Mouse (Mus musculus) forebrain, embryonic 11.5 days (tissue): ENCODE measurements around the gene Gpr18. TPM values are rescaled to one million over a fixed set of nuclear protein-coding genes. Genes with fewer than 3 reads are reported as not detected.

Experiments
- ATAC-seq: fragments of 200-750 bp; cut with Nextera tagmentation; replicated peaks from 2 replicates; pipeline ENCODE4 v1.8.0; 2017; ENCODE audit warnings: moderate TSS enrichment; ENCODE audit not compliant: low FRiP score
- DNase-seq: peaks from one replicate; pipeline ENCODE4 v3.0.0-alpha.2; 2017; ENCODE audit warnings: low spot score
- H3K27ac ChIP-seq: fragments of 300-500 bp; sonication (generic); 2 replicates; pipeline ENCODE4 v1.5.1; 2014; ENCODE audit warnings: low read depth, low read length
- H3K27me3 ChIP-seq: fragments of 300-500 bp; sonication (generic); 2 replicates; pipeline ENCODE4 v1.6.1; 2014; ENCODE audit warnings: mild to moderate bottlenecking, low read length, mixed read lengths; ENCODE audit not compliant: control insufficient read depth, insufficient read depth
- H3K36me3 ChIP-seq: fragments of 300-500 bp; sonication (generic); 2 replicates; pipeline ENCODE4 v1.6.1; 2014; ENCODE audit warnings: mild to moderate bottlenecking, low read length, moderate library complexity, mixed read lengths; ENCODE audit not compliant: control insufficient read depth, insufficient read depth
- H3K4me1 ChIP-seq: fragments of 300-500 bp; sonication (generic); replicated peaks from 2 replicates; pipeline ENCODE4 v1.6.1; 2014; ENCODE audit warnings: low read length, mixed read lengths; ENCODE audit not compliant: control insufficient read depth, insufficient read depth
- H3K4me2 ChIP-seq: fragments of 300-500 bp; sonication (generic); 2 replicates; pipeline ENCODE4 v1.6.1; 2014; ENCODE audit warnings: low read depth, mild to moderate bottlenecking, low read length, moderate library complexity, mixed read lengths; ENCODE audit not compliant: severe bottlenecking
- H3K4me3 ChIP-seq: fragments of 300-500 bp; sonication (generic); 2 replicates; pipeline ENCODE4 v1.5.1; 2014; ENCODE audit warnings: low read depth, low read length
- H3K9ac ChIP-seq: fragments of 300-500 bp; sonication (generic); 2 replicates; pipeline ENCODE4 v1.6.1; 2014; ENCODE audit warnings: low read length
- H3K9me3 ChIP-seq: fragments of 300-500 bp; sonication (generic); 2 replicates; pipeline ENCODE4 v1.6.1; 2016; ENCODE audit warnings: low read length, mixed read lengths; ENCODE audit not compliant: control insufficient read depth
- WGBS: fragments of 180-500 bp; shearing (Covaris S2); extraction: QIAGEN DNeasy Blood & Tissue Kit; methylation state at CpG from one replicate; pipeline ENCODE4 v1.1.7; 2014; 5-methylcytosine and 5-hydroxymethylcytosine counted together
- polyA plus RNA-seq: library from polyadenylated mRNA; unstranded; fragments of >200 nt; fragmentation: Nextera tagmentation; extraction: Ambion mirVana; gene quantifications from 2 replicates; pipeline ENCODE4 v1.2.1, GENCODE M21; 2014

The Gpr18 gene
- polyA plus RNA-seq, 1 experiment from 2014 or later, result 0.49 TPM

DNA sequence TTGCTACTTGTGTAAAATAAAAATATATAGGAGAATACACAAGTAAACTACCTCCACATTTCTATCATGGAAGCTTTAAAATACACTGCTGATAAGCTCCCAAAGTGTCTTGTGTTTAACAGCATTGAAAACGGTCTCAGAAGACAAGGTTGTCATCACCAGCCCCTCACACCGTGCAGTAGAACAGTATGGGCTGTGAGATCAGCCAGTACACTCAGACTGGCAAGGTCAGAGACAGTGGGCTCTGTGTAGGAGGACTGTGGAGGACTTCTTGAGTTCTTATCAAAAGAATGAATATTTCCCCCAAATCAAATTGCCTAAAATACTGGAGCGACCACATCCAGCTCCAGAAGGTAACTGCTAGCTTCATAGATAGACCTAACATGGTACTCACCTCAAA lies 24.0 kb upstream of the Gpr18 start:
- H3K36me3 ChIP-seq, result no peaks in the 10 kb centered on the region
- WGBS, result 92% methylated on average over 3 of the region's 3 CpGs
- H3K27me3 ChIP-seq, result no peaks in the 10 kb centered on the region
- H3K9me3 ChIP-seq, result no peaks in the 10 kb centered on the region
- no peaks in the 10 kb centered on the region for H3K4me1 ChIP-seq
- DNase-seq (no peak), ATAC-seq (no peak)
- H3K9ac ChIP-seq, result no peak overlapping the region
- H3K4me2 ChIP-seq, result no peak overlapping the region
- H3K27ac ChIP-seq, result no peak overlapping the region
- H3K4me3 ChIP-seq, result no peak overlapping the region

DNA sequence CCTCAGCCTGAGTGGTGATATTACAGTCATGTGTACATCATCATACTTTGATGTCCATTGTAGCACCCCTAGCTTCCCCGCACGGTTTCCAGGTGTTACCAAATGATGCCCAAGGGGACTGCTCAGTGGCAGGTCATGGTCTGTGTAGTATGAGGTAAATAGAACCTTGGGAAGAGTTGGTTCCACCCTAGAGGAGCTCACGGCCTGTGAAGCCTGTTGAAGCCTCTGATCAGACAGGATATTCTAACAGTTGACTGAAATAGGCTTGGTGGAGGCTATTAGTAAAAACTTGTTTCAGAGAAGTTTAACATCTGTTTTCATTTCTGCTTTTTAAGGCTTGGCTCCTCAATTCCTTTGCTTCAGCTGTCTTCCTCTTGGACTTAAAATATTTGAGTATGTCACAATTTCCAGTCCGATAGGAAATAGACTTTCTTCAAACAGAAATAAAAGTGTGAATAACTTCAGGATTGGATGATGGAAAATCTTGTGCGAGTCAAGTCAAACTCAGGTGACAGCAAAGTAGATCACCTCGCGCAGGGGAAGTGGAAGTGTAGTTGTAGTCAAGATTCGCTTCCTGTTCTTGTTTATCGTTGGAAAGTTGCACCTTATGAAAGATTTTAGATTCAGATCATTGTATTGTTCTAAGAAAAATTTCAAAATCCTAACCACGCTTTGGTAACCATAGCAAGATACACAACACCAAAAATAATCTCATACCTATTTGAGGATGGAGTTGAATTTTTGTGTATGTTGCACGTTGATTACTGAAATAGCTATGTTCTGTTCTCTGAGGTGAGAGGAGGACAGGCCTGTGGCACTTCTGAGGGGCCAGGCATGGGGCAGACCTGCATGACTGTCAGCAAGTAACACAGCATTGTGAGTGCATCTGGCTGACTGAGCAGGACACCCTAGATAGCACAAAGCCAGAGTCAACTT lies 22.9 kb upstream of the Gpr18 start:
- Histone ChIP-seq H3K9ac (no peak overlapping the region), H3K9me3 (no peaks in the 10 kb centered on the region), H3K4me2 (no peak overlapping the region), H3K4me3 (no peak overlapping the region), H3K4me1 (no peaks in the 10 kb centered on the region), H3K27ac (no peak overlapping the region), H3K36me3 (no peaks in the 10 kb centered on the region), H3K27me3 (no peaks in the 10 kb centered on the region)
- WGBS, result 95% methylated on average over 11 of the region's 11 CpGs
- ATAC-seq (no peak), DNase-seq (no peak)

DNA sequence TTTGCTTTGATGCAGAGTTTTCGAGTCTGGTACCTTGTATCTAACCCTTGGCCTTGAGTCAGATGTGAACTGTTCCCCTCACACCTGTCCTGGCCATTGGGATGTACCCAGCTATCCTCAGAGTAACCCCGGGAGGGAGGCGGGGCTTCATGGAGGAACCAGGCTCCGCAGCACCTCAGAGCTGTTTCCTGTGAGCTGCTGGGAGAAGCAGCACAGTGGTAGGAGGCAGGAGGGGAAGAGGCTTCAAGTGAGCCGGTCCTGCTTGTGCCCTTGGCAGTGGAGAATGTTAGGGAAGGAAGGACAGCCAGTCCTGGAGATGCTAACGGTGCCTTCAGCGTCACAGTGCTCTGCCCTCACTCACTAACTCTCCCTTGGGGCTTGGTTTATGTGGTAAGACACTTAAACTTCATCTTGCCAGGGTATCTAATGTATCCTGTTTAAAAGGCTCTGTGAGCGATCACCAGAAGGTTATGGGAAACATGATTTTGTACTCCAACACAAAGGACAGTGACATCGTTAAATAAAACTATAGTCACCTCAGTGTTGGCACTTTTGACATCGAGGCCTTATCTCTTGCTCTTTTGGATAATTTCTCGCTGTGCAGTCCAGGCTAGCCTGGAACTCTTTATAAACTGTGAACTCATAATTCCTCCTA lies 22.1 kb upstream of the Gpr18 start:
- Histone ChIP-seq H3K4me1 (no peaks in the 10 kb centered on the region), H3K27me3 (no peaks in the 10 kb centered on the region), H3K36me3 (no peaks in the 10 kb centered on the region), H3K4me3 (no peak overlapping the region), H3K9ac (no peak overlapping the region), H3K27ac (no peak overlapping the region), H3K9me3 (no peaks in the 10 kb centered on the region), H3K4me2 (no peak overlapping the region)
- WGBS, result 92% methylated on average over 11 of the region's 11 CpGs
- ATAC-seq (no peak), DNase-seq (no peak)

DNA sequence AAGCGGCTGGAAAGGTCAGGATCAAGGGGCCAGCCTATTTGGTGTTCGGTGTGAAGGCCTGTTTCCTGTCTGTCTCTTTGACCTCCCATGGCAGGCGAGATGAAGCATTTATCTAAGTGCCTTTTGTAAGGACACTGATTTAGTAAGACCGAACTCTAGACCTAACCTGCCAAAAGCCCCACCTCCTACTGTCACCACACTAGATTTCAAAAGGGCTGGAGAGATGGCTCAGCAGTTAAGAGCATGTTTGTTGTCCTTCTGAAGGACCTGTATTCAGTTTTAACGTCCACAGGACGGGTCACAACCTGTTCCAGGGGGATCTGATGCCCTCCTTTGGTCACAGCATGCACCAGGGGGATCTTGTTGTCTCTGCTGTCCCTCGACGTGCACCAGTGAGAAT lies 21.3 kb upstream of the Gpr18 start:
- no peak overlapping the region for H3K4me2 ChIP-seq
- no peak for DNase-seq
- no peaks in the 10 kb centered on the region for H3K9me3 ChIP-seq
- H3K27ac ChIP-seq, result no peak overlapping the region
- H3K27me3 ChIP-seq, result no peaks in the 10 kb centered on the region
- H3K9ac ChIP-seq, result no peak overlapping the region
- no peaks in the 10 kb centered on the region for H3K4me1 ChIP-seq
- H3K36me3 ChIP-seq, result no peaks in the 10 kb centered on the region
- no peak for ATAC-seq
- H3K4me3 ChIP-seq, result no peak overlapping the region
- WGBS, result 81% methylated on average over 8 of the region's 8 CpGs

DNA sequence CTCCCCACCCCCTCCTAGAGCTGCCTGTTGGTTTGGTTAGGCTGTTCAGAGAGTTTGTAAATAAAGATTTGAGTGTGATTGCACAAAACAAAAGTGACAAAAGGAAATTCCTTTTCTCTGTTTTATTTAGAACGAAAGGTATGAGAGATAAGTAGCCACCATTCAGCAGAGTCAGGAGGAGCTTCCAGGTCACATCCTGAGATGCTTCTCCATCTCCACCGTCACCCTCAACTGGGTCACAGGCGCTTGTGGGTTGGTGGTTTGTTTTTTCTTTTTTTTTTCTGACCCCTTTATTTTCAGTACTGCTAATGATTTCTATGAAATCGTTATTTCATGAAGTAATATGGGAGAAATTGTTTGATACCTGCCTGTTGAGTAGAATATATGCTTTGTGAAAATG lies 20.8 kb upstream of the Gpr18 start:
- no peaks in the 10 kb centered on the region for H3K27me3 ChIP-seq
- no peak overlapping the region for H3K4me2 ChIP-seq
- H3K36me3 ChIP-seq, result no peaks in the 10 kb centered on the region
- no peak for ATAC-seq
- H3K27ac ChIP-seq, result no peak overlapping the region
- WGBS, result 94% methylated on average over 4 of the region's 4 CpGs
- no peak for DNase-seq
- H3K9me3 ChIP-seq, result no peaks in the 10 kb centered on the region
- no peak overlapping the region for H3K4me3 ChIP-seq
- no peak overlapping the region for H3K9ac ChIP-seq
- H3K4me1 ChIP-seq, result no peaks in the 10 kb centered on the region

DNA sequence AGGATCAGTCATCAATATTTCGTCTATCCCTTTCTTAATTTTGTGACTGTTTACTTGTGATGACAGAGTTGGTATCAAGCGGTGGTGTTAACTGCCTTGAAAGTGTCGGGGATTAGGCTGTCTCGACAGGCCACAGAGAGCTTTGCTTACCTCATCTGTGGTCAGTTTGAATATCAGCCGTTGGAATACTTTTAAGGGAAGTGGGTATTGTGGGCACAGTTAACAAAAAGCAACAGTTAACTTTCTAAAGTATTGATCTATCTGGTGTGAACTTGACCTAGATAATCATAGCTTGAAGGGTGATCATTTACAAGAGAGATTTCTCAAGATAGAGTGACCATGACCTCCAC lies 19.0 kb upstream of the Gpr18 start:
- WGBS, result 94% methylated on average over 5 of the region's 5 CpGs
- no peaks in the 10 kb centered on the region for H3K27me3 ChIP-seq
- no peak overlapping the region for H3K4me2 ChIP-seq
- no peaks in the 10 kb centered on the region for H3K4me1 ChIP-seq
- H3K4me3 ChIP-seq, result no peak overlapping the region
- no peaks in the 10 kb centered on the region for H3K36me3 ChIP-seq
- no peak overlapping the region for H3K9ac ChIP-seq
- no peak overlapping the region for H3K27ac ChIP-seq
- DNase-seq, result no peak
- no peaks in the 10 kb centered on the region for H3K9me3 ChIP-seq
- no peak for ATAC-seq

DNA sequence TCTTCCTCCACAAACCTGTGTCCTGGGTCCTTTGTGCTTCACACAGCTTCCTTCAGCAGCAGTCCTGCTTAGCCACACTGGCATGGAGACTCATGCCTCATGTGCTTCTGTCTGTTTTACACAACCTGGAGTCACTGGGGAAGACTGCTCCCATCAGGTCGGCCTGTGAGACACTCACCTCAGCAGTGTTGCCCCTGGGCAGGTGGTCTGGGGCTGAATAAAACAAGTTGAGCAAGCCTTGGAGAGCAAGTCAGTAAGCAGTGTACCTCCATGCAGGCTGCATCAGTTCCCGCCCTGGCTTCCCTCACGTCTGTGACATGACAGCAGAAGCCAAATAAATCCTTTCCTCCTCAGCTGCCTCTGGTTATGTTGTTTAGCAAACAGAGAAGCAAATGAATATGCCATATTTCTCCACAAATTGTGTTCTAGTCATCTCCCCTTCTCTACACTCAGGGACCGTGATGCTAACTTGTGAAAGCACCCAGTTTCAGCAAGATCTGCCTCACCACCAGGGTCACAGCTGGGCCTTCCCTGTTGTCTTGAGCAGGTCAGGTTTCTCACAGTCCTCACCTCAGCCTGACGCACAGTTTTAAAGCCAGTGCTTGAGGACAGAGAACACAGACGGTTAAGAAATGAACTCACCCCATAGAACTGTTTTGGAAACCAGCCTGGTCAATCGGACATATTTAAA lies 18.5 kb upstream of the Gpr18 start:
- DNase-seq, result no peak
- H3K9ac ChIP-seq, result no peak overlapping the region
- H3K4me1 ChIP-seq, result no peaks in the 10 kb centered on the region
- ATAC-seq, result no peak
- H3K9me3 ChIP-seq, result no peaks in the 10 kb centered on the region
- H3K4me3 ChIP-seq, result no peak overlapping the region
- H3K4me2 ChIP-seq, result no peak overlapping the region
- H3K27me3 ChIP-seq, result no peaks in the 10 kb centered on the region
- no peak overlapping the region for H3K27ac ChIP-seq
- 93% methylated on average over 7 of the region's 7 CpGs for WGBS
- H3K36me3 ChIP-seq, result no peaks in the 10 kb centered on the region

DNA sequence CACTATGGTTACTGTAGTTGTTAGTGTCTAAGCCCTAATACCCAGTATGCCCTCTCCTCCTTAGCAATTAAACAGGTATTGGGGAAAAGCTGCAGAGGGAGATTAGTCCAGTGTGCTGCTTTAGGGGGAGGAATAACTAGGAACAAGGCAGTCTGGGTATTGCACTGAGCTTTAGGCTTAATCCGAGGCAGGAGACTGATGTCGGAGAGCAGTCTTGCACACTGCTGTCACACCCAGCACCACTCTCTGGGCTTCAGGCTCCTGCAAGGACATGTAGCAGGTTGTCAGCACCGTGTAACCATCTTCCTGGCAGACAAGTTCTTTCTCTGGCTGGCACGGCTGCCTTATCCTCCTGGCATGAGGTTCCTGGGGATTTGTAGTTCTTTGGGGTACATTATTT lies 16.6 kb upstream of the Gpr18 start:
- Histone ChIP-seq H3K36me3 (no peaks in the 10 kb centered on the region), H3K9ac (no peak overlapping the region), H3K4me3 (no peak overlapping the region), H3K4me1 (no peaks in the 10 kb centered on the region), H3K27ac (no peak overlapping the region), H3K27me3 (no peaks in the 10 kb centered on the region), H3K4me2 (no peak overlapping the region), H3K9me3 (no peaks in the 10 kb centered on the region)
- no peak for ATAC-seq
- no peak for DNase-seq
- 78% methylated on average over 4 of the region's 4 CpGs for WGBS
